Mouse (Mus musculus) MEL (cell line): Measurements from ENCODE around the gene Mybpc3. TPM values are rescaled to one million over a fixed set of nuclear protein-coding genes. Genes with fewer than 3 reads are reported as not detected.

Experiments used
- DNase-seq: peaks from one replicate; pipeline ENCODE4 v3.0.0; 2011; ENCODE audit warnings: low read depth, low spot score
- H3K27ac ChIP-seq: 2 replicates; pipeline ENCODE4 v1.5.1; 2012; ENCODE audit warnings: low read depth, mild to moderate bottlenecking, control low read depth, low read length, moderate library complexity; ENCODE audit not compliant: control insufficient read depth
- H3K27me3 ChIP-seq, 2 experiments: fragments of 150-350 bp in 1 of 2; sonication (generic) in 1 of 2; 2 replicates each; pipeline ENCODE4 v1.6.1; 2012; ENCODE audit warnings: low read length in 2 of 2, mild to moderate bottlenecking in 2 of 2, improper control_type of control experiment in 1 of 2, moderate library complexity in 1 of 2; ENCODE audit not compliant: insufficient read depth in 2 of 2, control insufficient read depth in 1 of 2
- H3K36me3 ChIP-seq, 2 experiments: 2 replicates each; pipeline ENCODE4 v1.6.1; 2012 to 2014; ENCODE audit warnings: low read length in 2 of 2, improper control_type of control experiment in 1 of 2, inconsistent platforms in 1 of 2, mild to moderate bottlenecking in 1 of 2; ENCODE audit not compliant: insufficient read depth in 2 of 2, control insufficient read depth in 1 of 2
- H3K4me1 ChIP-seq, 2 experiments: fragments of 150-350 bp in 1 of 2; sonication (generic) in 1 of 2; 2 replicates each; pipeline ENCODE4 v1.6.1; 2012; ENCODE audit warnings: low read length in 2 of 2, improper control_type of control experiment in 1 of 2, mild to moderate bottlenecking in 1 of 2; ENCODE audit not compliant: insufficient read depth in 2 of 2, control insufficient read depth in 1 of 2
- H3K4me3 ChIP-seq, 2 experiments: fragments of 150-350 bp in 1 of 2; sonication (generic) in 1 of 2; 2 replicates each; pipeline ENCODE4 v1.5.1; 2012; ENCODE audit warnings: low read depth in 2 of 2, low read length in 2 of 2, mild to moderate bottlenecking in 2 of 2, moderate library complexity in 2 of 2, control low read depth in 1 of 2, improper control_type of control experiment in 1 of 2; ENCODE audit not compliant: control insufficient read depth in 1 of 2, insufficient read depth in 1 of 2
- H3K79me2 ChIP-seq: 2 replicates; pipeline ENCODE4 v1.6.1; 2012; ENCODE audit warnings: mild to moderate bottlenecking, low read length, moderate library complexity; ENCODE audit not compliant: control insufficient read depth, poor library complexity, insufficient read depth
- H3K9ac ChIP-seq: 2 replicates; pipeline ENCODE4 v1.6.1; 2012; ENCODE audit warnings: low read depth, mild to moderate bottlenecking, control low read depth, low read length, moderate library complexity; ENCODE audit not compliant: control insufficient read depth, poor library complexity, severe bottlenecking
- H3K9me3 ChIP-seq: fragments of 150-350 bp; sonication (generic); replicated peaks from 2 replicates; pipeline ENCODE4 v1.6.1; 2012; ENCODE audit warnings: mild to moderate bottlenecking, low read length, improper control_type of control experiment, moderate library complexity; ENCODE audit not compliant: insufficient read depth
- BHLHE40 ChIP-seq: IDR thresholded peaks from 2 replicates; pipeline ENCODE4 v1.6.1; 2012; ENCODE audit warnings: low read depth, mild to moderate bottlenecking, inconsistent platforms, low read length, improper control_type of control experiment, borderline replicate concordance
- CHD1 ChIP-seq: IDR thresholded peaks from 2 replicates; pipeline ENCODE4 v1.6.1; 2012; ENCODE audit warnings: low read depth, mild to moderate bottlenecking, inconsistent platforms, low read length, improper control_type of control experiment
- CHD2 ChIP-seq: IDR thresholded peaks from 2 replicates; pipeline ENCODE4 v1.6.1; 2011; ENCODE audit warnings: low read length, improper control_type of control experiment
- CTCF ChIP-seq, 3 experiments: IDR thresholded peaks in 2 of 3; conservative IDR thresholded peaks in 1 of 3; 2 replicates each; pipeline ENCODE4 v1.5.1; 2011 to 2012; ENCODE audit warnings: low read length in 3 of 3, low read depth in 2 of 3, mild to moderate bottlenecking in 2 of 3, improper control_type of control experiment in 1 of 3, inconsistent platforms in 1 of 3, mixed read lengths in 1 of 3, moderate library complexity in 1 of 3; ENCODE audit not compliant: control insufficient read depth in 1 of 3, insufficient read depth in 1 of 3, poor library complexity in 1 of 3, severe bottlenecking in 1 of 3
- E2F4 ChIP-seq: IDR thresholded peaks from 2 replicates; pipeline ENCODE4 v1.6.1; 2011; ENCODE audit warnings: low read depth, low read length, improper control_type of control experiment, borderline replicate concordance
- ELF1 ChIP-seq: IDR thresholded peaks from 2 replicates; pipeline ENCODE4 v1.6.1; 2014; ENCODE audit warnings: low read depth, mild to moderate bottlenecking, inconsistent platforms, low read length, improper control_type of control experiment, moderate library complexity
- EP300 ChIP-seq, 2 experiments: IDR thresholded peaks; 2 replicates each; pipeline ENCODE4 v1.6.1; 2011; ENCODE audit warnings: improper control_type of control experiment in 2 of 2, low read length in 2 of 2, low read depth in 1 of 2, mild to moderate bottlenecking in 1 of 2
- GATA1 ChIP-seq: IDR thresholded peaks from 2 replicates; pipeline ENCODE4 v1.6.1; 2011; ENCODE audit warnings: low read depth, low read length, improper control_type of control experiment
- JUND ChIP-seq: IDR thresholded peaks from 2 replicates; pipeline ENCODE4 v1.6.1; 2011; ENCODE audit warnings: low read depth, mild to moderate bottlenecking, improper control_type of control experiment, low read length
- KAT2A ChIP-seq: conservative IDR thresholded peaks from 2 replicates; pipeline ENCODE4 v1.6.1; 2012; ENCODE audit warnings: low read depth, low read length, improper control_type of control experiment, inconsistent platforms
- MAFK ChIP-seq: IDR thresholded peaks from 2 replicates; pipeline ENCODE4 v1.6.1; 2011; ENCODE audit warnings: low read depth, mild to moderate bottlenecking, low read length, improper control_type of control experiment, borderline replicate concordance
- MAZ ChIP-seq: IDR thresholded peaks from 2 replicates; pipeline ENCODE4 v1.6.1; 2012; ENCODE audit warnings: low read depth, mild to moderate bottlenecking, inconsistent platforms, low read length, improper control_type of control experiment
- MEF2A ChIP-seq: IDR thresholded peaks from 2 replicates; pipeline ENCODE4 v1.6.1; 2014; ENCODE audit warnings: low read depth, mild to moderate bottlenecking, inconsistent platforms, low read length, improper control_type of control experiment; ENCODE audit not compliant: poor library complexity, insufficient replicate concordance, severe bottlenecking; ENCODE audit errors: extremely low read depth
- MYB ChIP-seq: IDR thresholded peaks from 2 replicates; pipeline ENCODE4 v1.6.1; 2011; ENCODE audit warnings: mild to moderate bottlenecking, low read depth, low read length, improper control_type of control experiment
- MYC ChIP-seq: IDR thresholded peaks from 2 replicates; pipeline ENCODE4 v1.6.1; 2011; ENCODE audit warnings: low read depth, mild to moderate bottlenecking, low read length, improper control_type of control experiment, moderate library complexity
- POLR2A ChIP-seq, 2 experiments: IDR thresholded peaks; 2 replicates each; pipeline ENCODE4 v1.6.1; 2011 to 2012; ENCODE audit warnings: low read length in 2 of 2, mild to moderate bottlenecking in 2 of 2, control low read depth in 1 of 2, improper control_type of control experiment in 1 of 2, low read depth in 1 of 2, moderate library complexity in 1 of 2; ENCODE audit not compliant: control insufficient read depth in 1 of 2, insufficient read depth in 1 of 2, poor library complexity in 1 of 2
- RAD21 ChIP-seq: IDR thresholded peaks from 2 replicates; pipeline ENCODE4 v1.6.1; 2011; ENCODE audit warnings: mild to moderate bottlenecking, low read depth, low read length, improper control_type of control experiment
- RCOR1 ChIP-seq: IDR thresholded peaks from 2 replicates; pipeline ENCODE4 v1.6.1; 2012; ENCODE audit warnings: low read depth, mild to moderate bottlenecking, inconsistent platforms, low read length, improper control_type of control experiment
- SIN3A ChIP-seq: IDR thresholded peaks from 2 replicates; pipeline ENCODE4 v1.6.1; 2012; ENCODE audit warnings: low read length, improper control_type of control experiment, inconsistent platforms
- SMC3 ChIP-seq: IDR thresholded peaks from 2 replicates; pipeline ENCODE4 v1.6.1; 2011; ENCODE audit warnings: low read depth, low read length, improper control_type of control experiment
- UBTF ChIP-seq: IDR thresholded peaks from 2 replicates; pipeline ENCODE4 v1.6.1; 2012; ENCODE audit warnings: low read depth, mild to moderate bottlenecking, inconsistent platforms, low read length, improper control_type of control experiment, moderate library complexity, borderline replicate concordance; ENCODE audit not compliant: insufficient read depth
- ZC3H11A ChIP-seq: IDR thresholded peaks from 2 replicates; pipeline ENCODE4 v1.6.1; 2012; ENCODE audit warnings: low read depth, mild to moderate bottlenecking, inconsistent platforms, low read length, improper control_type of control experiment
- ZKSCAN1 ChIP-seq: IDR thresholded peaks from 2 replicates; pipeline ENCODE4 v1.6.1; 2012; ENCODE audit warnings: low read depth, mild to moderate bottlenecking, inconsistent platforms, low read length, improper control_type of control experiment, moderate library complexity
- ZNF384 ChIP-seq: IDR thresholded peaks from 2 replicates; pipeline ENCODE4 v1.6.1; 2012; ENCODE audit warnings: low read depth, mild to moderate bottlenecking, inconsistent platforms, low read length, improper control_type of control experiment
- polyA plus RNA-seq, 2 experiments: library from polyadenylated mRNA; stranded (reverse) in 1 of 2; unstranded in 1 of 2; fragments of >175 nt in 1 of 2; fragments of >200 nt in 1 of 2; gene quantifications; 2 replicates each; pipeline versions ENCODE4 v1.2.1 to v1.2.4; 2012; ENCODE audit warnings: low replicate concordance in 2 of 2, low read depth in 1 of 2; ENCODE audit not compliant: insufficient read length in 2 of 2, insufficient read depth in 1 of 2, missing spikeins in 1 of 2
- total RNA-seq: library from RNA; depleted of rRNA; stranded (reverse); fragments of 300-350 nt; gene quantifications from 2 replicates; pipeline ENCODE4 v1.2.3, GENCODE M21; 2012

Gene Mybpc3
- total and polyA plus RNA-seq, 3 experiments = 0.19 to 0.50 TPM; not detected in 1

DNA sequence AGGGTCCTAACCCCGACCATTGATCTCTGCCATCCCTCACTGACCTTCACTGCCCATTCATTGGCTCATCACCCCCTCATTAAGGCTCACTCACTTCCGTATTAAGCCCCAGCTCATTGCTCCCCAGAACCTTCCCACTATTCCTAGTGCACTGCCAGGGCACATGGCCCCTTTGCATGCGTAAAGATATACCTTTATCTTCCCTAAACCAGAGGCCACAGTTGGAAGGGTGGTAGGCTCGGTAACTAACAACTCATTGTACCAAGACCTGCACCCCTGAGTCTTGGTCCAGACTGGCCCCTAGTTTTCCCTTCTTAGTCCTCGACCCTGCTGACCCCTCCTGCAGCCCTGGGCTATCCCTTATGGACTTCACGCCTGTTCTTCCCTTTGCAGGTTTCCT lies 4.1 kb upstream of the Mybpc3 start:
- Histone ChIP-seq H3K4me3 (no peak overlapping the region), H3K9me3 (no peaks in the 10 kb centered on the region), H3K27ac (no peak overlapping the region), H3K9ac (no peak overlapping the region), H3K27me3 (no peaks in the 10 kb centered on the region), H3K4me1 (peaks cover 0 to 5% of the 10 kb centered on the region in 2 experiments; a peak in 1 of 4 replicates), H3K36me3 (peaks cover 0 to 3% of the 10 kb centered on the region in 2 experiments; a peak in 1 of 4 replicates), H3K79me2 (no peaks in the 10 kb centered on the region; the same call in 1 of the 2 replicates)
- no peak for TF ChIP-seq E2F4
- TF ChIP-seq UBTF = no peak
- no peak for DNase-seq

DNA sequence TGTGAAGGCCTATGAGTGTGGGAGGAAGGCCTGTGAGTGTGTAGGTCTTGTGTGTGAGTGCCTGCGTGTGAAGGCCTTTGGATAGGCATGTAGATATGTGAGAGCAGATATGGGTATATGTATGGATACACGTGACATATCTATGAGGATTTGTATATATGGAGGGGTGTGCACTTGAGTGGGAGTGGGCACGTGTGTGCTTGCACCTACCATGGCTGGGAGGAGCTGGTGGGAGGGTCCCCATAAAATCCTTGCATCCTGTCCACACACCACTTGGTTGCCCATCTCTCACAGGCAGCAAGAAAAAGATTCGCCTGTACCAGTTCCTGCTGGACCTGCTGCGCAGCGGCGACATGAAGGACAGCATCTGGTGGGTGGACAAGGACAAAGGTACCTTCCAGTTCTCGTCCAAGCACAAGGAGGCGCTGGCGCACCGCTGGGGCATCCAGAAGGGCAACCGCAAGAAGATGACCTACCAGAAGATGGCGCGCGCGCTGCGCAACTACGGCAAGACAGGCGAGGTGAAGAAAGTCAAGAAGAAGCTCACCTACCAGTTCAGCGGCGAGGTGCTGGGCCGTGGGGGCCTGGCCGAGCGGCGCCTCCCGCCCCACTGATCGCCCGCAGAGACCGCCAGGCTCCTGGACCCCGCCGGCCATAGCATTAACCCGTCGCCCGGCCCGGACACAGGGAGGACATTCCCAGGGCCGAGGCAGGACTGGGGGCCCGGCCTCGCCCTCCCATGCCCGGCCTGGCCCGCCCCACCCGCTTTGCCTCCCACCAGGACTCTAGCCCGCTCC lies 3.0 kb upstream of the Mybpc3 start:
- DNase-seq = peak; percentile 89
- TF ChIP-seq ZNF384 (no peak; the same call in 1 of the 2 replicates), CHD2 (no peak), ZC3H11A (peak; percentile 92), CTCF (IDR thresholded peaks at IDR 0.05 in 2 of 3, conservative IDR thresholded peaks at IDR 0.05 in 1 of 3; ENCODE audit: control insufficient read depth in 1 of 3, insufficient read depth in 1 of 3, low read depth in 2 of 3, low read length in 3 of 3, poor library complexity in 1 of 3, severe bottlenecking in 1 of 3) (peak in 2 of 3 experiments; percentile 87 to 99), ZKSCAN1 (no peak), SMC3 (peak; percentile 97), RAD21 (peak; percentile 92), KAT2A (no peak), SIN3A (peak; percentile 26; the same call in 1 of the 2 replicates)
- TF ChIP-seq, all 39 proteins: peak for 5
- H3K4me3 ChIP-seq = peak overlapping the region in 1 of 2 experiments; percentile 41; a peak in 2 of 4 replicates
- H3K4me1 ChIP-seq = peaks cover 0 to 5% of the 10 kb centered on the region in 2 experiments; a peak in 1 of 4 replicates
- peak overlapping the region; percentile 45 for H3K9ac ChIP-seq
- H3K27ac ChIP-seq = no peak overlapping the region
- no peaks in the 10 kb centered on the region for H3K27me3 ChIP-seq
- peaks cover 0 to 3% of the 10 kb centered on the region in 2 experiments; a peak in 1 of 4 replicates for H3K36me3 ChIP-seq
- H3K79me2 ChIP-seq = no peaks in the 10 kb centered on the region; the same call in 1 of the 2 replicates
- H3K9me3 ChIP-seq = no peaks in the 10 kb centered on the region

DNA sequence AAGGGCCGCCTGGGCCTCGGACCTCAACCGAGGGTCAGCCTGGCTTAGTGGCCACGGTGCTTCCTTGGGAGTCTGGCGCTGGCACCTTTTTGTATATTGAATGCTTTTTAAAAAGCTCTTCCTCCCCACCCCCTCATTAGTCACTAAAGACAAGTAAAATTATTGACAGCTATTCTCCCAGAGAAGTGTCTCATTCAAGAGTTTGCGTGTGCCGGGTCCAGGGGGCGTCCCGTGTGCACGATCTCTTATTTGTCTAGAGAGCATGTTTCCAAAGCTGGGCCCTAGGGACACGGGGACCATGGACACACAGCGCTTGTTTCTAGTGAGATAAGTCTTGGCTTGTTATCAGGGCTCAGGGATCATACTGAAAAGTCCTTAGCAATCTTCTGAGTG lies 2.4 kb upstream of the Mybpc3 start:
- no peaks in the 10 kb centered on the region; the same call in 1 of the 2 replicates for H3K79me2 ChIP-seq
- no peak for DNase-seq
- no peak for TF ChIP-seq JUND
- TF ChIP-seq MEF2A = no peak
- TF ChIP-seq GATA1 = no peak
- TF ChIP-seq EP300 (IDR thresholded peaks at IDR 0.05; ENCODE audit: low read depth in 1 of 2, low read length in 2 of 2) = no peak
- TF ChIP-seq POLR2A (IDR thresholded peaks at IDR 0.05; ENCODE audit: control insufficient read depth in 1 of 2, insufficient read depth in 1 of 2, low read depth in 1 of 2, low read length in 2 of 2, poor library complexity in 1 of 2) = no peak
- no peak for TF ChIP-seq MYB
- no peak for TF ChIP-seq MAZ
- TF ChIP-seq RCOR1 = no peak
- no peak for TF ChIP-seq MYC
- no peak for TF ChIP-seq ELF1
- no peak for TF ChIP-seq UBTF
- no peak for TF ChIP-seq E2F4
- no peak for TF ChIP-seq BHLHE40
- no peak for TF ChIP-seq CHD1
- TF ChIP-seq SMC3 = no peak
- TF ChIP-seq MAFK = no peak

More for the DNA sequence above, 2.4 kb upstream of the Mybpc3 start:
- H3K4me1 ChIP-seq = peaks cover 0 to 5% of the 10 kb centered on the region in 2 experiments; a peak in 1 of 4 replicates
- peaks cover 0 to 2% of the 10 kb centered on the region in 2 experiments; a peak in 1 of 4 replicates for H3K36me3 ChIP-seq
- H3K27me3 ChIP-seq = no peaks in the 10 kb centered on the region
- H3K9ac ChIP-seq = peak overlapping the region; percentile 45; the same call in 1 of the 2 replicates
- H3K9me3 ChIP-seq = no peaks in the 10 kb centered on the region
- no peak overlapping the region for H3K27ac ChIP-seq
- peak overlapping the region in 1 of 2 experiments; percentile 41; a peak in 1 of 4 replicates for H3K4me3 ChIP-seq
